Mouse (Mus musculus) neural tube, embryonic 15.5 days (tissue): ENCODE measurements around the gene Tlx1. TPM values are rescaled to one million over a fixed set of nuclear protein-coding genes. Genes with fewer than 3 reads are reported as not detected.

Experiments
- ATAC-seq: fragments of 200-750 bp; cut with Nextera tagmentation; 2 replicates; pipeline ENCODE4 v1.8.0; 2017; ENCODE audit warnings: mild to moderate bottlenecking, moderate TSS enrichment, moderate library complexity; ENCODE audit not compliant: low FRiP score
- H3K27ac ChIP-seq: fragments of 300-500 bp; sonication (generic); replicated peaks from 2 replicates; pipeline ENCODE4 v1.5.1; 2015; ENCODE audit warnings: mild to moderate bottlenecking, inconsistent platforms
- H3K27me3 ChIP-seq: fragments of 300-500 bp; sonication (generic); replicated peaks from 2 replicates; pipeline ENCODE4 v1.6.1; 2015; ENCODE audit warnings: inconsistent platforms
- H3K36me3 ChIP-seq: fragments of 300-500 bp; sonication (generic); 2 replicates; pipeline ENCODE4 v1.6.1; 2015; ENCODE audit warnings: inconsistent platforms
- H3K4me1 ChIP-seq: fragments of 300-500 bp; sonication (generic); 2 replicates; pipeline ENCODE4 v1.6.1; 2015; ENCODE audit warnings: inconsistent platforms
- H3K4me2 ChIP-seq: fragments of 300-500 bp; sonication (generic); 2 replicates; pipeline ENCODE4 v1.6.1; 2015; ENCODE audit warnings: inconsistent platforms, mild to moderate bottlenecking, moderate library complexity
- H3K4me3 ChIP-seq: fragments of 300-500 bp; sonication (generic); replicated peaks from 2 replicates; pipeline ENCODE4 v1.5.1; 2015; ENCODE audit warnings: mild to moderate bottlenecking, inconsistent platforms
- H3K9ac ChIP-seq: fragments of 300-500 bp; sonication (generic); replicated peaks from 2 replicates; pipeline ENCODE4 v1.6.1; 2015; ENCODE audit warnings: mild to moderate bottlenecking, inconsistent platforms
- H3K9me3 ChIP-seq: fragments of 300-500 bp; sonication (generic); replicated peaks from 2 replicates; pipeline ENCODE4 v1.6.1; 2016; ENCODE audit warnings: inconsistent platforms
- WGBS: fragments of 180-500 bp; shearing (Covaris S2); methylation state at CpG from one replicate; pipeline ENCODE4 v1.1.7; 2015; ENCODE audit warnings: mixed read lengths; 5-methylcytosine and 5-hydroxymethylcytosine counted together
- polyA plus RNA-seq: library from polyadenylated mRNA; unstranded; fragments of >200 nt; fragmentation: Nextera tagmentation; extraction: Ambion mirVana; gene quantifications from 2 replicates; pipeline ENCODE4 v1.2.1, GENCODE M21; 2015

The Tlx1 gene
- 0.14 and 0.26 TPM in 2 replicates for polyA plus RNA-seq

GRCm38 (mm10) chr19:45150490-45151181 is at the start of gene Tlx1:
Tlx1 (plus strand) TSS chr19:45150680.
- Histone ChIP-seq H3K36me3 (no peaks in the 10 kb centered on the region), H3K27ac (no peak within 1 kb of the TSS), H3K27me3 (peaks cover 96% of the 10 kb centered on the region), H3K4me1 (peaks cover 13% of the 10 kb centered on the region), H3K9ac (no peak within 1 kb of the TSS), H3K4me3 (peak within 1 kb of the TSS; percentile 27), H3K9me3 (0 out of 2 replicates have a peak, but pooled peaks cover 3% of the 10 kb centered on the region), H3K4me2 (peak within 1 kb of the TSS; percentile 53)
- ATAC-seq: no peak; the same call in 1 of the 2 replicates
- WGBS: under 1% methylated on average over 59 of the region's 61 CpGs

DNA sequence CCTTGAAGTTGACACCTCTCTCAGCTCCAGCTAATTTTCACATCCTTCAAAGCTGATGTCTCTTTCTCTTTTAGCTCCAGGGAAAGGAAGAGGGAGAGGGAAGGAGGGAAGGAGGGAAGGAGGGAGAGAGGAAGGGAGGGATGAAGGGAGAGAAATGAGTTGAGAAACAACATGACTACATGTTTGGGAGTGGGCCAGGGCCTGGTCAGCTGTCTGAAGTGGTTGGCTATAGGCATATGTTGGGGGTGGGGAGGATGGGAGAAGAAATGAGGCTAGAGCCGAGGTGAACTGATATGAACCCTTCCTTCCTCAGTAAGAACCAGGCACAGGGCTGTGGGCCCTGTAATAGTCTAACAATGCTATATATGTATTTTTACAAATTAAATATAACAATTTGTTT is 44.9 kb upstream of the Tlx1 start:
- Histone ChIP-seq H3K9me3 (no peaks in the 10 kb centered on the region), H3K4me1 (peaks cover 20% of the 10 kb centered on the region), H3K4me3 (no peak overlapping the region), H3K9ac (no peak overlapping the region), H3K27me3 (peaks cover 65% of the 10 kb centered on the region), H3K27ac (no peak overlapping the region), H3K4me2 (no peak overlapping the region), H3K36me3 (no peaks in the 10 kb centered on the region)
- WGBS: 50% methylated on average over 1 of the region's 1 CpGs
- ATAC-seq: no peak

- 36% methylated on average over 6 of the region's 6 CpGs for WGBS
- no peaks in the 10 kb centered on the region for H3K9me3 ChIP-seq
- no peak overlapping the region for H3K4me3 ChIP-seq
- no peak overlapping the region for H3K9ac ChIP-seq
- H3K27ac ChIP-seq: no peak overlapping the region
- no peaks in the 10 kb centered on the region for H3K36me3 ChIP-seq
- peaks cover 60% of the 10 kb centered on the region for H3K27me3 ChIP-seq
- H3K4me1 ChIP-seq: peaks cover 20% of the 10 kb centered on the region
- no peak for ATAC-seq
- no peak overlapping the region for H3K4me2 ChIP-seq
These were observed 43.8 kb upstream of the Tlx1 start for GRCm38 (mm10) chr19:45106689-45107088.

GRCm38 (mm10) chr19:45110681-45111080 is 39.8 kb upstream of the Tlx1 start:
- H3K9me3 ChIP-seq: no peaks in the 10 kb centered on the region
- H3K4me3 ChIP-seq: no peak overlapping the region
- no peaks in the 10 kb centered on the region for H3K36me3 ChIP-seq
- peaks cover 8% of the 10 kb centered on the region; the same call in 1 of the 2 replicates for H3K4me1 ChIP-seq
- H3K9ac ChIP-seq: no peak overlapping the region
- no peak for ATAC-seq
- no peak overlapping the region for H3K4me2 ChIP-seq
- H3K27ac ChIP-seq: no peak overlapping the region
- peaks cover 23% of the 10 kb centered on the region for H3K27me3 ChIP-seq
- 75% methylated on average over 8 of the region's 8 CpGs for WGBS

GRCm38 (mm10) chr19:45112444-45112843 is 38.0 kb upstream of the Tlx1 start:
- Histone ChIP-seq H3K4me3 (no peak overlapping the region), H3K36me3 (no peaks in the 10 kb centered on the region), H3K4me1 (0 out of 2 replicates have a peak, but pooled peaks cover 5% of the 10 kb centered on the region), H3K9ac (no peak overlapping the region), H3K9me3 (no peaks in the 10 kb centered on the region), H3K4me2 (no peak overlapping the region), H3K27me3 (peaks cover 14% of the 10 kb centered on the region), H3K27ac (no peak overlapping the region)
- WGBS: 85% methylated on average over 6 of the region's 6 CpGs
- no peak for ATAC-seq

GRCm38 (mm10) chr19:45113791-45114460 is 36.6 kb upstream of the Tlx1 start:
- H3K4me1 ChIP-seq: 0 out of 2 replicates have a peak, but pooled peaks cover 5% of the 10 kb centered on the region
- peaks cover 10% of the 10 kb centered on the region for H3K27me3 ChIP-seq
- no peak for ATAC-seq
- no peaks in the 10 kb centered on the region for H3K9me3 ChIP-seq
- no peak overlapping the region for H3K4me3 ChIP-seq
- H3K27ac ChIP-seq: no peak overlapping the region
- H3K4me2 ChIP-seq: no peak overlapping the region
- 4% methylated on average over 18 of the region's 18 CpGs for WGBS
- H3K36me3 ChIP-seq: no peaks in the 10 kb centered on the region
- no peak overlapping the region for H3K9ac ChIP-seq

- H3K4me3 ChIP-seq: no peak overlapping the region
- no peaks in the 10 kb centered on the region for H3K9me3 ChIP-seq
- H3K27ac ChIP-seq: no peak overlapping the region
- H3K36me3 ChIP-seq: no peaks in the 10 kb centered on the region
- peaks cover 13% of the 10 kb centered on the region for H3K27me3 ChIP-seq
- H3K4me1 ChIP-seq: 0 out of 2 replicates have a peak, but pooled peaks cover 5% of the 10 kb centered on the region
- no peak for ATAC-seq
- 53% methylated on average over 3 of the region's 3 CpGs for WGBS
- no peak overlapping the region for H3K4me2 ChIP-seq
- H3K9ac ChIP-seq: no peak overlapping the region
These were observed 35.7 kb upstream of the Tlx1 start for GRCm38 (mm10) chr19:45114772-45115171.

DNA sequence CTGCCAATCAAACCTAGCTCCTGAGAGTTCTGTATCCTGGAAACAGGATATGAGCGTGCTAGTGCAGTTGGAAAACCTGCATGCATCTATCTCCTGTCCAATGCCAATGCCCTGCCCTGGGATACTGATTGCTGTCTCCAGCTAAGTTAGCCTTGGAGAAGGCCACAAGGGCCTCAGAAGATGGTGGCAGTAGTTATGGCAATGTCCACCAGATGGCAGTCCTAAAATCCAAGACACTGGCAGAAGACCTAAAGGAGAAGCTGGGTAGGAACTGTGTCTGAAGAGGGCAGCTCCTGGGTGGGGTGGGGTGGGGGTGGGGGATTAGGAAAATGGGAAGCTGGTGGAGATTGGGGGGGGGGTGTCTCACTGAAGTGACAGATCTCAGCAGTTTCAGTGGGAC is 33.7 kb upstream of the Tlx1 start:
- Histone ChIP-seq H3K36me3 (no peaks in the 10 kb centered on the region), H3K27me3 (peaks cover 13% of the 10 kb centered on the region), H3K4me3 (no peak overlapping the region), H3K9me3 (no peaks in the 10 kb centered on the region), H3K4me1 (0 out of 2 replicates have a peak, but pooled peaks cover 5% of the 10 kb centered on the region), H3K27ac (no peak overlapping the region), H3K9ac (no peak overlapping the region), H3K4me2 (no peak overlapping the region)
- WGBS: 63% methylated on average over 1 of the region's 1 CpGs
- ATAC-seq: no peak

DNA sequence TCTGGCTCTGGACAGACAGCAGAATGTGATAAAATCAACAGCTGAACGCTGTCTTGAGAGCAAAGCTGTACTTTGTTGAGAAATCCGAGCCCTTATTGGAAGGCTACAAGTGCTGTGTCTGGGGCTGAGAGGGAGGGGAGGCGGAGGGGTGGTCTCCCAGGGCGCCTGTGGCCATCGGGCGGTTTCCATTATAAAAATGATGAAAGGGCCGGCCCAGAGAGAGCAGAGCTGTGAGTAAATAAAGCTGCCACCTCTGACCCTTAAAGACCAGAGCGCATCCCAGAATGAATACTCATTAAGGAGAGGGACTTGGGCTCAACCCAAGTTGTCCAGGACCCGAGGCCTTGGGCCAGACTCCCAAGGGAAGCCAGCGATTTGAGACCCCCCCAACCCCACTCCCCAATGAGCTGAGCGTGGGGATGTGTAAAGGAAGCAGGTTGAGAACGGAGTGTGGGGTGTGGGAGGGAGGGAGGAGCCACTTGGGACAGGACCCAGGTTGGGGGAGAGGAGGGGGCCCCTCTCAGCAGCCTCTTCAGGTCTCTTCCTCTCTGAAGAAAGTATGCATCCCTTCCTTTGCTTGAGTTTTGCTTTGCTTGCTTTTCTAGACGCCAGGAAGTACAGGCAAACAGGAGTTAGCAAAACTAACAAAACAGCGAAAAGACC is 18.4 kb upstream of the Tlx1 start:
- 20% methylated on average over 14 of the region's 14 CpGs for WGBS
- no peaks in the 10 kb centered on the region for H3K36me3 ChIP-seq
- no peak overlapping the region for H3K27ac ChIP-seq
- H3K4me1 ChIP-seq: no peaks in the 10 kb centered on the region
- H3K9ac ChIP-seq: no peak overlapping the region
- ATAC-seq: no peak
- H3K4me3 ChIP-seq: no peak overlapping the region
- no peaks in the 10 kb centered on the region for H3K9me3 ChIP-seq
- H3K4me2 ChIP-seq: no peak overlapping the region
- peaks cover 79% of the 10 kb centered on the region for H3K27me3 ChIP-seq

DNA sequence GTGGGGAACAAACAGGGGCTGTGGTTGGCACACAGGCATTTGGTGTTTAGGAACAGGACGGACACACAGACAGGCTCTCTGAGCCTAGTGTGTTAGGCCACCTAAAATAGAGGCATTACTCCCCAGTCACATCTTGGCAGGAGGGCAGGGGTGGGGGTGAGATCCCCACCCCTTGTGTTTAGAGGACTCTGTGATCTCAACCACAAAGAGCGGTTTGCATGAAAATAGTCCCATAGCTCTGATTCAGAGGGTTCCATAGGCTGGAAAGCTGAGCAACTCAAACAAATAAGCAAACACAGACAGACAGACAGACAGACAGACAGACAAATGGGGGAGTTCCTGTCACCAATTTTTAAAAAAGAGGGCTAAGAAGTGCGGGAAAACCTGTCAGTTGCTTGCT is 7.9 kb upstream of the Tlx1 start:
- Histone ChIP-seq H3K27ac (no peak overlapping the region), H3K4me1 (peaks cover 7% of the 10 kb centered on the region)
- 7% methylated on average over 3 of the region's 3 CpGs for WGBS

DNA sequence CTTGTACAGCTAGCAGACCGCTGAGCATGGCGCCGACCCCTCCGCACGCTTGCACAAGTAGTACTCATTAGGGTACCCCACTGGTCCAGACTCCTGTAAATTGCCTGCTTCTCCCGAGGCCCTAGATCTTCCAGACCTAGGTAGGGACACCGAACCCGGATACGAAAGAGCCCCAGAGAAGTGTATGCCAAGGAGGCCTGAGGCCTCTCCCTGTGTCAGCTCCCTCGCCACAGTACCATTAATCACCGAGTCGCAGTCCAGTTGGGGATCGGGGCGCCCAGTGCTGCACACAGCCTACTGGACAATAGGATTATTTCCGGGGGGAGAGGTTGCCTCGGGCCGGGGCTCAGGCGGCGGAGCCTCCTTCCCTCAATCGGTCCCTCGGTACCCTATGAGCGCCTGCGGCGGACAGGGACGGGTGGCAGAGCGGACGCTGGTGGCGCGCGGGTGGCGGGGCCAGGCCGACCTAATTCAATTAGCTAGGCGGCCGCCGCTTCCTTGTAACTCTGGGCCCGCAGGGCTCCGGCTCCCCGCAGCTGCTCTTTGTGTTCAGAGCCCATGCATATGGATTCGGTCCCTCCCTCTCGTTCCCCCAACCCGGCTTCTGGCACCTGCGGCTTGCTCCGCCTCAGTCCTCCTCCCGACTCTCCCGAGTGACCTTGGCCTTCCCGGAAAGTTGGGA is 7.1 kb upstream of the Tlx1 start:
- WGBS: under 1% methylated on average over 46 of the region's 46 CpGs
- peak overlapping the region; percentile 6; the same call in 1 of the 2 replicates for H3K4me3 ChIP-seq
- no peak for ATAC-seq

More for the DNA sequence above, 7.9 kb upstream of the Tlx1 start:
- H3K4me2 ChIP-seq: no peak overlapping the region
- H3K27me3 ChIP-seq: peaks cover 97% of the 10 kb centered on the region
- H3K36me3 ChIP-seq: no peaks in the 10 kb centered on the region
- ATAC-seq: no peak
- no peak overlapping the region for H3K9ac ChIP-seq
- H3K4me3 ChIP-seq: no peak overlapping the region
- no peaks in the 10 kb centered on the region for H3K9me3 ChIP-seq

More for the DNA sequence above, 7.1 kb upstream of the Tlx1 start:
- Histone ChIP-seq H3K4me2 (peak overlapping the region; percentile 33), H3K36me3 (no peaks in the 10 kb centered on the region), H3K27me3 (peaks cover 100% of the 10 kb centered on the region), H3K27ac (no peak overlapping the region), H3K9ac (no peak overlapping the region; the same call in 1 of the 2 replicates), H3K4me1 (peaks cover 7% of the 10 kb centered on the region), H3K9me3 (0 out of 2 replicates have a peak, but pooled peaks cover 3% of the 10 kb centered on the region)
